Mouse (Mus musculus): Measurements from ENCODE around the gene Ear2. TPM values are rescaled to one million over a fixed set of nuclear protein-coding genes. Genes with fewer than 3 reads are reported as not detected.
"Not testable (repeated sequence)": the region's sequence is repeated elsewhere in the genome, so short reads cannot be mapped to it uniquely, and the experiment has no call there.

The Ear2 gene
- polyA plus RNA-seq (2015; fragmentation: Nextera tagmentation; extraction: Ambion mirVana), result 119 and 146 TPM in 2 replicates

DNA sequence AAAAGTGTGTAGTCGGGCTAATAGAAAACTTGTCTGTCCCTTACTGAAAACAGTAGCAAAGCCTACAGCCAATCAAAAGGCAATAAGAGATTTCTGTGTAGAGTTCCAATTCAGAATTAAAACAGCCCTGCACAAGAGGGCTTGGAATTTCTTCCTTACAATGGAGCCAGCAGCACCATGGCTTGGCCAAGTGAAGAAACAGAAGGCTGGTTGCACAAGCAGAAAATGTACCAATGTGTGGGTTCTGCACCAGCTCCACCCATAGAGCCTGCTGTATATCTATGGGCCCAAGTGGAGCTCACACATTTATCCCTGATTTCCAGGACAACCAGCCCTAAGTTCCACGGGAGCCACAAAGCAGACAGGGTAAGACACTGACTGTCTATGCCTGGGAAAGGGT is at the start of gene Ear2:
TSS of gene Ear2 (plus strand) at position 301 of the 400 bp plus-strand sequence.
- H3K27me3 ChIP-seq (replicated peaks; ENCODE audit: insufficient read depth, low read length); DNase-seq (ENCODE audit: low spot score); H3K27ac ChIP-seq (ENCODE audit: low read length); H3K9me3 ChIP-seq (ENCODE audit: low read length); H3K9ac ChIP-seq (replicated peaks; ENCODE audit: low read depth); H3K4me1 ChIP-seq (ENCODE audit: insufficient read depth, low read depth, low read length); H3K4me2 ChIP-seq (replicated peaks; ENCODE audit: low read depth, low read length); H3K36me3 ChIP-seq (ENCODE audit: insufficient read depth, low read length); H3K4me3 ChIP-seq (ENCODE audit: low read depth, low read length); ATAC-seq: not testable (repeated sequence)
- WGBS, result 78% methylated on average over 2 of the region's 2 CpGs

DNA sequence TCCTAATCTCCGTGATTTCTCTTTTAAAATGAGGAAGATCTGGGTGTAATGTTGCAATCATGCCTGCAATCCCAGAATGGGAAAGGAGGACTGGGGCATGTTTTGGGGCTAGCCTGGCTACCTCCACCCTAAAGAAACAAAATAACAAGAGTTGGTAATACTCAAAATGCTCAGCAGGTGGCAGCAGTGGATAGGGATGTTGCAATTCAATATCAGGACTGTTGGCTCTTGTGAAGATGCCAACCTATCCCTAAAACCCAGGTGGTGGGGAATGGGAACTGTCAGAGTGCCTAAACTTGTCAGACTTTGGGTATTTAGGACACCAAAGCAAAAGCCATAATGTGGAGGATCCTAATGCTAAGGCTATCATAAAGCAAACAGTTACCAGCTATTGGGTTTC is 34.6 kb upstream of the Ear2 start:
- H3K4me2 ChIP-seq (replicated peaks; ENCODE audit: low read depth, low read length); ATAC-seq; H3K4me1 ChIP-seq (ENCODE audit: insufficient read depth, low read depth, low read length); H3K27ac ChIP-seq (ENCODE audit: low read length); H3K4me3 ChIP-seq (ENCODE audit: low read depth, low read length); H3K27me3 ChIP-seq (replicated peaks; ENCODE audit: insufficient read depth, low read length); H3K36me3 ChIP-seq (ENCODE audit: insufficient read depth, low read length); H3K9ac ChIP-seq (replicated peaks; ENCODE audit: low read depth); H3K9me3 ChIP-seq (ENCODE audit: low read length): not testable (repeated sequence)
- peak; percentile 54 for TF ChIP-seq CTCF (IDR thresholded peaks at IDR 0.05)
- DNase-seq (ENCODE audit: low spot score), result peak; percentile 11
- WGBS, result 79% methylated on average over 1 of the region's 1 CpGs

GRCm38 (mm10) chr14:44070595-44070994 is 31.9 kb upstream of the Ear2 start:
- not testable (repeated sequence) for H3K4me2 ChIP-seq (replicated peaks; ENCODE audit: low read depth, low read length); H3K27ac ChIP-seq (ENCODE audit: low read length); H3K27me3 ChIP-seq (replicated peaks; ENCODE audit: insufficient read depth, low read length); H3K36me3 ChIP-seq (ENCODE audit: insufficient read depth, low read length); DNase-seq (ENCODE audit: low spot score); H3K4me3 ChIP-seq (ENCODE audit: low read depth, low read length); ATAC-seq; H3K9me3 ChIP-seq (ENCODE audit: low read length); H3K4me1 ChIP-seq (ENCODE audit: insufficient read depth, low read depth, low read length); H3K9ac ChIP-seq (replicated peaks; ENCODE audit: low read depth)
- 70% methylated on average over 1 of the region's 3 CpGs for WGBS

GRCm38 (mm10) chr14:44077785-44078341 is 24.6 kb upstream of the Ear2 start:
- not testable (repeated sequence) for H3K9ac ChIP-seq (replicated peaks; ENCODE audit: low read depth); H3K36me3 ChIP-seq (ENCODE audit: insufficient read depth, low read length); H3K27ac ChIP-seq (ENCODE audit: low read length); H3K4me2 ChIP-seq (replicated peaks; ENCODE audit: low read depth, low read length); H3K4me1 ChIP-seq (ENCODE audit: insufficient read depth, low read depth, low read length); H3K27me3 ChIP-seq (replicated peaks; ENCODE audit: insufficient read depth, low read length); H3K9me3 ChIP-seq (ENCODE audit: low read length); H3K4me3 ChIP-seq (ENCODE audit: low read depth, low read length)
- DNase-seq (ENCODE audit: low spot score) (peak; percentile 15), ATAC-seq (peak; percentile 62)
- WGBS, result 48% methylated on average over 5 of the region's 5 CpGs

GRCm38 (mm10) chr14:44086588-44086987 is 15.9 kb upstream of the Ear2 start:
- H3K36me3 ChIP-seq (ENCODE audit: insufficient read depth, low read length); H3K9ac ChIP-seq (replicated peaks; ENCODE audit: low read depth); DNase-seq (ENCODE audit: low spot score); ATAC-seq; H3K4me3 ChIP-seq (ENCODE audit: low read depth, low read length); H3K4me2 ChIP-seq (replicated peaks; ENCODE audit: low read depth, low read length); H3K27ac ChIP-seq (ENCODE audit: low read length); H3K27me3 ChIP-seq (replicated peaks; ENCODE audit: insufficient read depth, low read length); H3K9me3 ChIP-seq (ENCODE audit: low read length); H3K4me1 ChIP-seq (ENCODE audit: insufficient read depth, low read depth, low read length): not testable (repeated sequence)
- WGBS, result 91% methylated on average over 1 of the region's 1 CpGs

DNA sequence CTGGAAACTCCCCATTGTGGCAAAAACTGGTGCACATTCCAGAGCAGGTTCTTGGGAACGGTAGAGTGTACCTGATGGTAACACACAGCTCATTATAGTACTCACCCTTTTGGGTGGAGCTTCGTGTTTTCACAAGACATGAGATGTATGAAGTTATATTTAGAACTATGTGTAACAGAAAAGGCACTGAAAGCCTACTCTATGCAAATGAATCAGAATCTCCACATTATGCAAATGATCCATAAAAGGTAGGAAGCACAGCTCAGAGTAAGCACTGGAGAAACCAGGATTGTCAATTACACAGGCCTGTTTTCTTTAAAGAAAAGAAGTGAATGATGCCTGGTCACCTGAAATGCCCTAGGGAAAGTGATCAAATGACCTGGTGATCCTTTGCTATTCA is 14.9 kb upstream of the Ear2 start:
- not testable (repeated sequence) for ATAC-seq; H3K27me3 ChIP-seq (replicated peaks; ENCODE audit: insufficient read depth, low read length); DNase-seq (ENCODE audit: low spot score); H3K4me3 ChIP-seq (ENCODE audit: low read depth, low read length); H3K27ac ChIP-seq (ENCODE audit: low read length); H3K36me3 ChIP-seq (ENCODE audit: insufficient read depth, low read length); H3K4me2 ChIP-seq (replicated peaks; ENCODE audit: low read depth, low read length); H3K9me3 ChIP-seq (ENCODE audit: low read length); H3K9ac ChIP-seq (replicated peaks; ENCODE audit: low read depth); H3K4me1 ChIP-seq (ENCODE audit: insufficient read depth, low read depth, low read length)
- WGBS, result 43% methylated on average over 2 of the region's 2 CpGs

DNA sequence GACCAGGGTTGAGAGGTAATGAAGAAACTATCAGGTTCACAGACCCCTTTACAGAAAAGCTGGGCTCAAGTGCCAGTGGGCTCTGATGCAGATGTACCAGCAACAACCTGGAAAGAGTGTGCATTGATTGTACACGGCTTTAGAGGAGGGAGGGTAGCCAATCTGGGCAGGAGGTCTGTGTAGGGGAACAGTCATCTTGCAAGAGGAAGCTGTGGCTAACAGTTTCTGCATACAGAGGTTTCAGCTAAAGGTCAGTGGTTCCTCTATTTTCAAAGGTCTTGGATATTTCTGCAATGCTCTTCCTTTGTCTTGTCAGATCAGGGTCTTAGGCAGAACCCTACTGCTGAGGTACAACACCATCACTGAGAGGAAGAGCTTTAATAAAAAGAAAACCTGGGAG is 10.9 kb upstream of the Ear2 start:
- H3K27me3 ChIP-seq (replicated peaks; ENCODE audit: insufficient read depth, low read length); DNase-seq (ENCODE audit: low spot score); H3K36me3 ChIP-seq (ENCODE audit: insufficient read depth, low read length); H3K9ac ChIP-seq (replicated peaks; ENCODE audit: low read depth); H3K4me2 ChIP-seq (replicated peaks; ENCODE audit: low read depth, low read length); H3K27ac ChIP-seq (ENCODE audit: low read length); ATAC-seq; H3K4me1 ChIP-seq (ENCODE audit: insufficient read depth, low read depth, low read length); H3K4me3 ChIP-seq (ENCODE audit: low read depth, low read length); H3K9me3 ChIP-seq (ENCODE audit: low read length): not testable (repeated sequence)
- WGBS, result 57% methylated on average over 1 of the region's 1 CpGs

- not testable (repeated sequence) for H3K4me1 ChIP-seq (ENCODE audit: insufficient read depth, low read depth, low read length); H3K9ac ChIP-seq (replicated peaks; ENCODE audit: low read depth); H3K27ac ChIP-seq (ENCODE audit: low read length); ATAC-seq; DNase-seq (ENCODE audit: low spot score); H3K36me3 ChIP-seq (ENCODE audit: insufficient read depth, low read length); H3K4me2 ChIP-seq (replicated peaks; ENCODE audit: low read depth, low read length); H3K27me3 ChIP-seq (replicated peaks; ENCODE audit: insufficient read depth, low read length); H3K9me3 ChIP-seq (ENCODE audit: low read length); H3K4me3 ChIP-seq (ENCODE audit: low read depth, low read length)
- WGBS, result 17% methylated on average over 5 of the region's 5 CpGs
These were observed 8.0 kb upstream of the Ear2 start for GRCm38 (mm10) chr14:44094445-44094844.

DNA sequence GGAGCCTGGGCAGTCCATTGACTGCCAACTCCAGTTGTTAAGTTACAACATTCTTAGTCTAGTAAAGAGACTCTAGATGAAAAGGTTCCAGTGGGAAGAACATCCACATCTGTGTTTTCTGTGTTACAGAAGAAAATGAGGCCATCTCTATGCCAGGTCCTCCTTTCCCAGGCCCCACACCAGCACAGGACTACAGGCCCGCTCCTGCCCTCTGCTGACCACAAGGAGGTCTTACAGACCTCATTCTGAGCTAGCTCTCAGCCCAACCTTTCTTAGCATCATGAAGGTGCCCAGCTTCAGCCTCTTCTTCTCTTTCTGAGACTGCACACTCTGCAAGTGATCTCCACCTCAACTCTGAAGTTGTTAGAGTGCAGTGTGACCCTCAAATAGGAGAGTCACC is 2.4 kb upstream of the Ear2 start:
- not testable (repeated sequence) for DNase-seq (ENCODE audit: low spot score); H3K36me3 ChIP-seq (ENCODE audit: insufficient read depth, low read length); H3K4me2 ChIP-seq (replicated peaks; ENCODE audit: low read depth, low read length); H3K9ac ChIP-seq (replicated peaks; ENCODE audit: low read depth); ATAC-seq; H3K27me3 ChIP-seq (replicated peaks; ENCODE audit: insufficient read depth, low read length); H3K4me3 ChIP-seq (ENCODE audit: low read depth, low read length); H3K9me3 ChIP-seq (ENCODE audit: low read length); H3K4me1 ChIP-seq (ENCODE audit: insufficient read depth, low read depth, low read length); H3K27ac ChIP-seq (ENCODE audit: low read length)
- WGBS, result no CpG with 5 or more reads among the region's 1 CpGs

Measured in lung, postnatal 0 days (tissue).